Mouse (Mus musculus) frontal cortex, postnatal 14 days (tissue): ENCODE data around the gene Slc26a8.
"Not testable (repeated sequence)": the region's sequence is repeated elsewhere in the genome, so short reads cannot be mapped to it uniquely, and the experiment has no call there.

Source experiments
- DNase-seq, 2 experiments: peaks; one replicate each; pipeline ENCODE4 v3.0.0; 2022; ENCODE audit warnings: low spot score in 2 of 2

The Slc26a8 gene

DNA sequence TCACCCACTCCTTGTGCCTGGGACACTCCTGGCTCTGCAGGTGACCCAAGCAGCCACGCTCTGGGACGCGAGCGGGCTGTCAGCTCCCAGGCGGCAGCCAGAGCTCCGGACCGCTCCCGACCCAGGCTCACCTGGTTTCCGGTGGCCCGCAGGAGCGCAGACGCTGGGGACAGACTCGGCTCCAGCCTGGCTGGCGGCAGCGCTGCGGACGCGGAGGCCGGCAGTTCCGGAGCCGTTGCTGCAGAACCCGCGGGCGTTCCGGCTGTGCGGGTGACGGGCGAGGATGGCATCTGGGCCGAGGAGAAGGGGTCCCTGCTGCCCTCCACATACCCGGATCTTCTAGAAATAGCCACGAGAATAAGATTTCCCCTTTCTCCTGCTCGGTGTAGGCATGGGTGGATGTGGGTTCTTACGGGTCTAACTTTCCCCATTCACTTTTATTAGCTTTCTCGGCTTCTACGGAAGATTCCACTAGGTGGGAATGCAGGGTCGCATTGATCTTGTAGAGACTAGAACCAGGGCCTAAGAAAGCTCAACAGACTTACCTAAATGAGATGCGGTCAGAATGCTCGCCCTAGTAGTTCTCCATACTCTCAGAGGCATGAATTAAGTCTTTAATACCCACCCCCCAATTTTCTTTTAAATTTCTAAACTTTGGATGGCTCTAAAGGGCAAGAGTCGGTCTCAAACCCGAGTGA is at the start of gene Slc26a8:
Slc26a8 (minus strand) TSS at position 648 of the 698 bp plus-strand sequence.
- DNase-seq, result peak in 1 of 2 experiments; percentile 30

GRCm38 (mm10) chr17:28739244-28739643 is 49.2 kb upstream of the Slc26a8 start:
- DNase-seq, result no peak

- no peak for DNase-seq
Observed at GRCm38 (mm10) chr17:28737973-28738372, 47.9 kb upstream of the Slc26a8 start.

- no peak for DNase-seq
Observed at GRCm38 (mm10) chr17:28736486-28736885, 46.5 kb upstream of the Slc26a8 start.

GRCm38 (mm10) chr17:28735317-28736105 is 45.5 kb upstream of the Slc26a8 start:
- no peak for DNase-seq

- not testable (repeated sequence) for DNase-seq
Observed at GRCm38 (mm10) chr17:28727511-28727910, 37.5 kb upstream of the Slc26a8 start.

- DNase-seq, result no peak
Observed at GRCm38 (mm10) chr17:28725783-28726182, 35.8 kb upstream of the Slc26a8 start, which contains the start of gene AC170998.1. TSS of gene AC170998.1 (plus strand) at chr17:28726083.

- DNase-seq, result no peak
Observed at GRCm38 (mm10) chr17:28717535-28717934, 27.5 kb upstream of the Slc26a8 start.

- no peak for DNase-seq
Observed at GRCm38 (mm10) chr17:28715832-28716548, 26.0 kb upstream of the Slc26a8 start.

DNA sequence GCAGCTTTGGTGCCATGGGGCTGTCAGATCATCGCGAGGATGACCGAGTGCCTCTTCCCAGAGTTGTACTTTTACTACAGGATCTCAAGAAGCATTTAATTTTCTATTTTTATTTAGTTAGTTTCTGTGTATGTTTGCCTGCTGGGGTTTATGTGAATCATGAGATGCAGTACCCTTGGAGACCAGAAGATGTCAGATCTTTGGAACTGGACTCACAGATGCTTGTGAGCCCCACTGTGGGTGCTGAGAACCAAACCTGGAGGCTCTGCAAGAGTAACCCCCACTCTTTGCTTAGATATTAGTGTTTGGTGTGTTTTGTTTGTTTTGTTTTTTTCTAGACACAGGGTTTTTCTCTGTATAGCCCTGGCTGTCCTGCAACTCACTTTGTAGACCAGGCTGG is 24.0 kb upstream of the Slc26a8 start:
- no peak for DNase-seq

GRCm38 (mm10) chr17:28712305-28712704 is 22.3 kb upstream of the Slc26a8 start:
- no peak for DNase-seq

GRCm38 (mm10) chr17:28711237-28711636 is 21.2 kb upstream of the Slc26a8 start:
- no peak for DNase-seq

DNA sequence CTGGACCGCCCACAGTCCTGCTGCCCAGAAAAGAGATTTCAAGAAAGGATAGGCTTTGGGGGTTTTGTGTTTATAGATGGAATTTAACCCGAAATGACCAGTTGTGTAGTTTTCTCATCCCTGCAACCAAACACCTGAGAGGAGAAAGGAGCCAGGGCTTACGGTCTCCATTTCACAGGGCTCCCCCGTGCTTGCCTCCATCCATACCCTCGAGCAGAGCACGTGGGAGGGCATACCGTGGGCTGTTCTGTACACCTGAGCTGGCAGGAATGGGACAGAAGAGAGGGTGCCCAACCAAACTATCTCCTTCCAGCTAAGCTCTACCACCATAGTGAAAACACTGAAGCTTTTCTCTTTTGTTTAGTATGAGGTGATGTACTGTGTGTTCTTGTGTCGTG is 20.3 kb upstream of the Slc26a8 start:
- no peak for DNase-seq

GRCm38 (mm10) chr17:28709552-28710290 is 19.7 kb upstream of the Slc26a8 start:
- no peak for DNase-seq

- DNase-seq, result no peak
Observed at GRCm38 (mm10) chr17:28708989-28709388, 19.0 kb upstream of the Slc26a8 start.

GRCm38 (mm10) chr17:28707816-28708215 is 17.8 kb upstream of the Slc26a8 start:
- no peak for DNase-seq

- no peak for DNase-seq
Observed at GRCm38 (mm10) chr17:28707136-28707627, 17.1 kb upstream of the Slc26a8 start.

- no peak for DNase-seq
Observed at GRCm38 (mm10) chr17:28706697-28707096, 16.7 kb upstream of the Slc26a8 start.

- no peak for DNase-seq
Observed at GRCm38 (mm10) chr17:28702646-28703045, 12.6 kb upstream of the Slc26a8 start.

DNA sequence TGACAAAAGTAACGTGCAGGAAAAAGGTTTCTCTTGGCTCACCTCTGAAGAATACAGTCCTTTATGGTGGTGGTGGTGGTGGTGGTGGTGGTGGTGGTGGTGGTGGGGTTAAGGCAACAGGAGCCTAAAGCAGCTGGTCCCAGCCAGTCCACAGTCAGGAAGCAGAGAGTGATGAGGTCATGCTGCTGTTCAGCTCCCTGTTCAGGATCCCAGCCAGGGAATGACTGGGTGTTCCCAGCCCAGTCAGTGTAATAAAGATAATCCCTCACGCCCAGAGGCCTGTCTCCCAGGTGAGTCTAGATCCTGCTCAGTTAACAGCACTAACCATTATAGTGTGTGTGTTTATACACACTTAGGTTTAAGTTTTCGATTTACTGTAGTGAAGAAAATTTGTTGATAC is 11.7 kb upstream of the Slc26a8 start:
- no peak for DNase-seq

DNA sequence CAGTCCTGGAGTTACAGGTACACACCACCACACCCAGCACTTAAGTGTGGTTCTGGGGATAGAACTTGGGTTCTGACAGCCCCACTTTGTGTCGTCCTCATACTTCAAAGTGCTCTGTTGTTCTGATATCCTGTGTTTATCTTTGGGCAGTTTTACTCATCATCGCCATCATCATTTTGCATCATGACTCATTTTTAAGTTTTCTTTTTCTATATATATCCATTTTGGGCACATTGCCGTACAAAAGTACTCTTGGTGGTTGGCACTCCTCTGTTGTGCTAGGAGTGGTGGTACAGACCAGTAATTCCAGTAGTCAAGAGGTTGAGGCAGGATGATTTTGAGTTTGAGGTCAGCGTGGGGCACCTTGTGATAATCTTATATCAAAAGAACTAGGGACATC is 11.1 kb upstream of the Slc26a8 start:
- no peak for DNase-seq
